Mouse (Mus musculus): ENCODE measurements around the gene Nhlh1.

Gene Nhlh1

GRCm38 (mm10) chr1:172016660-172017516 lies 40.5 kb downstream of the Nhlh1 start:
- DNase-seq (ENCODE audit: low read depth), result no peak

GRCm38 (mm10) chr1:172016031-172016430 lies 41.3 kb downstream of the Nhlh1 start:
- no peak for DNase-seq (ENCODE audit: low read depth)

- DNase-seq (ENCODE audit: low read depth), result peak; percentile 70
Measured at GRCm38 (mm10) chr1:172015312-172015939, 41.9 kb downstream of the Nhlh1 start.

GRCm38 (mm10) chr1:172014771-172015170 lies 42.6 kb downstream of the Nhlh1 start:
- DNase-seq (ENCODE audit: low read depth), result no peak

GRCm38 (mm10) chr1:172012030-172012429 lies 45.3 kb downstream of the Nhlh1 start:
- DNase-seq (ENCODE audit: low read depth), result peak; percentile 82

GRCm38 (mm10) chr1:172010042-172010824 lies 47.1 kb downstream of the Nhlh1 start:
- no peak for DNase-seq (ENCODE audit: low read depth)

GRCm38 (mm10) chr1:172009406-172009805 lies 48.0 kb downstream of the Nhlh1 start:
- DNase-seq (ENCODE audit: low read depth), result no peak

- no peak for DNase-seq (ENCODE audit: low read depth)
Measured at GRCm38 (mm10) chr1:172008351-172008750, 49.0 kb downstream of the Nhlh1 start.

- no peak for DNase-seq (ENCODE audit: low read depth)
Measured at GRCm38 (mm10) chr1:172007761-172008160, 49.6 kb downstream of the Nhlh1 start.
